Mouse (Mus musculus): ENCODE data around the gene Espn. TPM values are rescaled to one million over a fixed set of nuclear protein-coding genes. Genes with fewer than 3 reads are reported as not detected.

Gene Espn
- total and polyA plus RNA-seq, 3 experiments, result 4.3 to 48.0 (median 9.3) TPM

- H3K4me1 ChIP-seq (ENCODE audit: insufficient read depth, low read depth, low read length), result peaks cover 63% of the 10 kb centered on the region
- peak overlapping the region; percentile 22; the same call in 1 of the 2 replicates for H3K4me3 ChIP-seq (ENCODE audit: low read depth, low read length)
- ATAC-seq (ENCODE audit: extremely low read depth, insufficient number of reproducible peaks, low FRiP score, poor library complexity, severe bottlenecking), result no peak
These were observed 35.0 kb upstream of the Espn start for GRCm38 (mm10) chr4:152187142-152187541.

GRCm38 (mm10) chr4:152186205-152187082 is 34.3 kb upstream of the Espn start:
- TF ChIP-seq TAL1 (conservative IDR thresholded peaks at IDR 0.05; ENCODE audit: low read depth, low read length) (no peak), GATA2 (IDR thresholded peaks at IDR 0.05; ENCODE audit: borderline replicate concordance, low read depth, low read length) (no peak), CTCF (IDR thresholded peaks at IDR 0.05; ENCODE audit: low read depth, low read length) (no peak), GATA1 (IDR thresholded peaks at IDR 0.05; ENCODE audit: borderline replicate concordance, low read length) (no peak), POLR2AphosphoS5 (IDR thresholded peaks at IDR 0.05; ENCODE audit: insufficient replicate concordance, low read depth, low read length) (no peak)
- Histone ChIP-seq H3K36me3 (replicated peaks) (peaks cover 54% of the 10 kb centered on the region), H3K4me3 (ENCODE audit: low read depth, low read length) (peak overlapping the region; percentile 57; the same call in 1 of the 2 replicates), H3K9me3 (replicated peaks) (no peaks in the 10 kb centered on the region), H3K27me3 (ENCODE audit: insufficient read depth, low read length) (no peaks in the 10 kb centered on the region), H3K4me1 (ENCODE audit: insufficient read depth, low read depth, low read length) (peaks cover 63% of the 10 kb centered on the region)
- ATAC-seq (ENCODE audit: extremely low read depth, insufficient number of reproducible peaks, low FRiP score, poor library complexity, severe bottlenecking) (peak; percentile 22; the same call in 1 of the 2 replicates), DNase-seq (ENCODE audit: low spot score) (peak; percentile 54)

More at GRCm38 (mm10) chr4:152187142-152187541, 35.0 kb upstream of the Espn start:
- Histone ChIP-seq H3K27me3 (ENCODE audit: insufficient read depth, low read length) (no peaks in the 10 kb centered on the region), H3K36me3 (replicated peaks) (peaks cover 47% of the 10 kb centered on the region), H3K9me3 (replicated peaks) (no peaks in the 10 kb centered on the region)
- no peak for DNase-seq (ENCODE audit: low spot score)
- TF ChIP-seq TAL1 (conservative IDR thresholded peaks at IDR 0.05; ENCODE audit: low read depth, low read length) (no peak), CTCF (IDR thresholded peaks at IDR 0.05; ENCODE audit: low read depth, low read length) (no peak), GATA1 (IDR thresholded peaks at IDR 0.05; ENCODE audit: borderline replicate concordance, low read length) (no peak), GATA2 (IDR thresholded peaks at IDR 0.05; ENCODE audit: borderline replicate concordance, low read depth, low read length) (no peak), POLR2AphosphoS5 (IDR thresholded peaks at IDR 0.05; ENCODE audit: insufficient replicate concordance, low read depth, low read length) (no peak)

- DNase-seq (ENCODE audit: low spot score), result no peak
- H3K9me3 ChIP-seq (replicated peaks), result no peaks in the 10 kb centered on the region
- no peaks in the 10 kb centered on the region for H3K27me3 ChIP-seq (ENCODE audit: insufficient read depth, low read length)
- no peak for ATAC-seq (ENCODE audit: extremely low read depth, insufficient number of reproducible peaks, low FRiP score, poor library complexity, severe bottlenecking)
- H3K4me1 ChIP-seq (ENCODE audit: insufficient read depth, low read depth, low read length), result peaks cover 63% of the 10 kb centered on the region
- TF ChIP-seq GATA1 (IDR thresholded peaks at IDR 0.05; ENCODE audit: borderline replicate concordance, low read length) (no peak), TAL1 (conservative IDR thresholded peaks at IDR 0.05; ENCODE audit: low read depth, low read length) (no peak), CTCF (IDR thresholded peaks at IDR 0.05; ENCODE audit: low read depth, low read length) (no peak), GATA2 (IDR thresholded peaks at IDR 0.05; ENCODE audit: borderline replicate concordance, low read depth, low read length) (no peak), POLR2AphosphoS5 (IDR thresholded peaks at IDR 0.05; ENCODE audit: insufficient replicate concordance, low read depth, low read length) (no peak)
- peaks cover 61% of the 10 kb centered on the region for H3K36me3 ChIP-seq (replicated peaks)
- H3K4me3 ChIP-seq (ENCODE audit: low read depth, low read length), result peak overlapping the region; percentile 57; the same call in 1 of the 2 replicates
These were observed 33.5 kb upstream of the Espn start for GRCm38 (mm10) chr4:152185510-152186204.

GRCm38 (mm10) chr4:152185137-152185509 is 33.0 kb upstream of the Espn start:
- H3K27me3 ChIP-seq (ENCODE audit: insufficient read depth, low read length), result no peaks in the 10 kb centered on the region
- H3K4me3 ChIP-seq (ENCODE audit: low read depth, low read length), result no peak overlapping the region; the same call in 1 of the 2 replicates
- peak; percentile 61 for ATAC-seq (ENCODE audit: extremely low read depth, insufficient number of reproducible peaks, low FRiP score, poor library complexity, severe bottlenecking)
- no peaks in the 10 kb centered on the region for H3K9me3 ChIP-seq (replicated peaks)
- H3K36me3 ChIP-seq (replicated peaks), result peaks cover 67% of the 10 kb centered on the region
- peaks cover 63% of the 10 kb centered on the region for H3K4me1 ChIP-seq (ENCODE audit: insufficient read depth, low read depth, low read length)
- DNase-seq (ENCODE audit: low spot score), result no peak
- no peak for TF ChIP-seq POLR2AphosphoS5 (IDR thresholded peaks at IDR 0.05; ENCODE audit: insufficient replicate concordance, low read depth, low read length)
- no peak for TF ChIP-seq CTCF (IDR thresholded peaks at IDR 0.05; ENCODE audit: low read depth, low read length)

- ATAC-seq (ENCODE audit: extremely low read depth, insufficient number of reproducible peaks, low FRiP score, poor library complexity, severe bottlenecking) (no peak), DNase-seq (ENCODE audit: low spot score) (no peak)
- H3K27me3 ChIP-seq (ENCODE audit: insufficient read depth, low read length), result no peaks in the 10 kb centered on the region
- H3K9me3 ChIP-seq (replicated peaks), result no peaks in the 10 kb centered on the region
- TF ChIP-seq GATA2 (IDR thresholded peaks at IDR 0.05; ENCODE audit: borderline replicate concordance, low read depth, low read length) (no peak), CTCF (IDR thresholded peaks at IDR 0.05; ENCODE audit: low read depth, low read length) (no peak), GATA1 (IDR thresholded peaks at IDR 0.05; ENCODE audit: borderline replicate concordance, low read length) (no peak), POLR2AphosphoS5 (IDR thresholded peaks at IDR 0.05; ENCODE audit: insufficient replicate concordance, low read depth, low read length) (no peak), TAL1 (conservative IDR thresholded peaks at IDR 0.05; ENCODE audit: low read depth, low read length) (no peak)
- H3K36me3 ChIP-seq (replicated peaks), result peaks cover 67% of the 10 kb centered on the region
- peaks cover 63% of the 10 kb centered on the region for H3K4me1 ChIP-seq (ENCODE audit: insufficient read depth, low read depth, low read length)
- H3K4me3 ChIP-seq (ENCODE audit: low read depth, low read length), result no peak overlapping the region
These were observed 32.3 kb upstream of the Espn start for GRCm38 (mm10) chr4:152184353-152185035.

Data from G1E (cell line).